Mouse (Mus musculus) bone marrow macrophage, adult 2 months (primary cell): ENCODE measurements around the gene Krba1. TPM values are rescaled to one million over a fixed set of nuclear protein-coding genes. Genes with fewer than 3 reads are reported as not detected.

ENCODE experiments used
- H3K27ac ChIP-seq: 2 replicates; pipeline ENCODE4 v1.5.1; 2012; ENCODE audit warnings: low read depth, low read length; ENCODE audit not compliant: insufficient read depth
- H3K4me1 ChIP-seq: 2 replicates; pipeline ENCODE4 v1.6.1; 2012; ENCODE audit warnings: low read length; ENCODE audit not compliant: control insufficient read depth, insufficient read depth
- H3K4me3 ChIP-seq: 2 replicates; pipeline ENCODE4 v1.5.1; 2012; ENCODE audit warnings: mild to moderate bottlenecking, low read length, moderate library complexity; ENCODE audit not compliant: insufficient read depth
- CTCF ChIP-seq: IDR thresholded peaks from 2 replicates; pipeline ENCODE4 v1.5.1; 2012; ENCODE audit warnings: low read depth, mild to moderate bottlenecking, low read length, moderate library complexity
- POLR2A ChIP-seq: IDR thresholded peaks from 2 replicates; pipeline ENCODE4 v1.6.1; 2012; ENCODE audit warnings: mild to moderate bottlenecking, low read depth, low read length, borderline replicate concordance
- polyA plus RNA-seq: library from polyadenylated mRNA; stranded (reverse); fragments of >200 nt; gene quantifications from 2 replicates; pipeline ENCODE4 v1.2.4, GENCODE M21; 2012; ENCODE audit not compliant: missing spikeins, insufficient read depth, insufficient read length

Krba1 gene
- polyA plus RNA-seq, 1 experiment: 4.3 TPM

DNA sequence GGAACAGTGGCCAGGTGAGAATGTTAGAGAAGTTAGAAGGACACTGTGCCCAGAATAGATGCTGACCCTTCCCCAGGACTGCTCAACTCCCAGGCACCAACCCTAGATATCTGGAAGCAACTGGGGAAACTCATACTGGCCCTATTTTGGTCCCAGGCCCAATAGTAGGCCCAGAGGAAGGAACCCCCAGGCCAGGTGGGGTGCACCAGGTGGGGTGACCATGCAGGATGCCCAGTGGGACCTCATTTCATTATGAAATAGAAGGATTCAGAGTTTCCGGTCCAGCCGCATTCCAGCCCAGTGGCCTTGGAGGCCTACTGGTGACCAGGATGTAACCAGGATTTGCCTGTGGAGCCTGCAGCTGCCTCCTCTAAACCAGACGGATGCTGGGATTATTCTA, 51.5 kb downstream of the Krba1 start:
- Histone ChIP-seq H3K27ac (no peak overlapping the region), H3K4me3 (no peak overlapping the region), H3K4me1 (peaks cover 11% of the 10 kb centered on the region)
- TF ChIP-seq CTCF (no peak), POLR2A (no peak)

DNA sequence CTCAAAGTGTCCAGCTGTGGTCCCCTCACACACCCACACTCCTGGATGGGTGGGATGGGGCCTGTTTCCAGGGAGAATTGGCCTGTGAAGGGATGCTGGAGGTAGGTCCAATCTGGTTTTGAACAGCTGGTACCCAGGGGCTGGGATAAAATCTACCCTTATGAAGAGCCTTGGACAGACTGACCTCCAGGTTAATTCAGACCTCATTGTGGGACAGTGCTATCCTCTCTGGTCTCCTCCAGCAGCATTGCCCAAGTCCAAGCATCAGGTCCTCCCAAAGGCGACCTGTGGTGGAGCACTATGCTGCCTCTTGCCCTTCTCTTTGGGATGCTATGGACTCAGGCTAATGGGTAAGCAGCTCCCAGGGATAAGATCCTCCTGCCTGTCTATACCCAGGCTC, 52.5 kb downstream of the Krba1 start, which contains the start of gene Sspo:
Sspo (plus strand) TSS at position 301 of the 400 bp plus-strand sequence.
- Histone ChIP-seq H3K4me1 (peaks cover 11% of the 10 kb centered on the region), H3K4me3 (no peak within 1 kb of the TSS), H3K27ac (no peak within 1 kb of the TSS)
- no peak for TF ChIP-seq CTCF
- TF ChIP-seq POLR2A: no peak

DNA sequence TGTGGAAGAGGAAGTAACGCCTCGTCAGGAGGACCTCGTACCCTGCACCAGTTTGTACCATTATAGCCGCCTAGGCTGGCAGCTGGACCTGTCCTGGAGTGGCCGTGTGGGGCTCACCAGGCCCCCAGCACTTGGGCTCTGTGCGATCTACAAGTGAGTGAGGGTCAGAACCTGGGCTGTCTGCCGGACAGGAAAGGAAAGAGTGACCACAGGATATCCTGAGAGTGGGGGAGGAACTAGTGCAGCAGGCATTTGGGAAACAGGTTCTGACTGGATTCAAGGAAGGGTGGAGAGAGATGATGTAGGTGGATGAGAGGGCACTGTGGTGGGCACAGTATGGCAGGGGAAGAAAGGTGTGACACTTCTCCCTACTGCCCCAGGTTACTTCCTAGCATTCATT, 53.1 kb downstream of the Krba1 start:
- Histone ChIP-seq H3K27ac (no peak overlapping the region), H3K4me3 (no peak overlapping the region), H3K4me1 (peaks cover 7% of the 10 kb centered on the region)
- TF ChIP-seq POLR2A (no peak), CTCF (no peak)

DNA sequence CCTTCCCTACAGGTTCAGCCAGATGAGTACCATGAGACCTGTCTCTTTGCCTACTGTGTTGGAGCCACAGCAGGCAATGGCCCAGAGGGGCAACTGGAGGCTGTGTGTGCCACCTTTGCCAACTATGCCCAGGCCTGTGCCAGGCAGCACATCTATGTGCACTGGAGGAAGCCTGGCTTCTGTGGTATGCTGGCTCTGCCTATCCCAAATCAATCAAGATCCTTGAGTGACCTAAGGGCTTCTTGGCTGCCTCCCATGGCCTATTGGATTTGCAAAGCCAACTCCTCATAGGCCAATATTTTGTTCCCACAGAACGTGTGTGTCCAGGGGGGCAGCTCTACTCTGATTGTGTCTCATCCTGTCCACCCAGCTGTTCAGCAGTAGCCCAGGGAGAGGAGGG, 56.8 kb downstream of the Krba1 start:
- no peak for TF ChIP-seq CTCF
- TF ChIP-seq POLR2A: no peak
- H3K4me1 ChIP-seq: peaks cover 5% of the 10 kb centered on the region; the same call in 1 of the 2 replicates
- H3K4me3 ChIP-seq: no peak overlapping the region
- H3K27ac ChIP-seq: no peak overlapping the region

DNA sequence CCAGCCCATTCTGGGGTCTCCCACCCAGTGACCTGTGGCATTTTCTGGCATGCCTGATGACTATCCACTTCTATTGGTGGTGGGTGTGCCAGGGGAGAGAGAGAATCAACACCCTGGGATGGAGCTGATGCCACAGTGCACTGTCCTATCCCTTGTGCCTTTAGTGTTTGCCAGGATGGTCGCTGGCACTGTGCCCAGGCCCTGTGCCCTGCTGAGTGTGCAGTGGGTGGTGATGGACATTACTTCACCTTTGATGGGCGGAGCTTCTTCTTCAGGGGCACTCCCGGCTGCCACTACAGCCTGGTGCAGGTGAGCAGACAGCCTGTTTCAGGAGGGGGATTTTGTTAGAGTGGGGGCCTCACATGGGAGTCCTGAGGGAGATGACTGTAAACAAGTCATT, 57.4 kb downstream of the Krba1 start:
- H3K4me3 ChIP-seq: no peak overlapping the region
- no peak overlapping the region for H3K27ac ChIP-seq
- TF ChIP-seq POLR2A (no peak), CTCF (no peak)
- peaks cover 5% of the 10 kb centered on the region; the same call in 1 of the 2 replicates for H3K4me1 ChIP-seq

DNA sequence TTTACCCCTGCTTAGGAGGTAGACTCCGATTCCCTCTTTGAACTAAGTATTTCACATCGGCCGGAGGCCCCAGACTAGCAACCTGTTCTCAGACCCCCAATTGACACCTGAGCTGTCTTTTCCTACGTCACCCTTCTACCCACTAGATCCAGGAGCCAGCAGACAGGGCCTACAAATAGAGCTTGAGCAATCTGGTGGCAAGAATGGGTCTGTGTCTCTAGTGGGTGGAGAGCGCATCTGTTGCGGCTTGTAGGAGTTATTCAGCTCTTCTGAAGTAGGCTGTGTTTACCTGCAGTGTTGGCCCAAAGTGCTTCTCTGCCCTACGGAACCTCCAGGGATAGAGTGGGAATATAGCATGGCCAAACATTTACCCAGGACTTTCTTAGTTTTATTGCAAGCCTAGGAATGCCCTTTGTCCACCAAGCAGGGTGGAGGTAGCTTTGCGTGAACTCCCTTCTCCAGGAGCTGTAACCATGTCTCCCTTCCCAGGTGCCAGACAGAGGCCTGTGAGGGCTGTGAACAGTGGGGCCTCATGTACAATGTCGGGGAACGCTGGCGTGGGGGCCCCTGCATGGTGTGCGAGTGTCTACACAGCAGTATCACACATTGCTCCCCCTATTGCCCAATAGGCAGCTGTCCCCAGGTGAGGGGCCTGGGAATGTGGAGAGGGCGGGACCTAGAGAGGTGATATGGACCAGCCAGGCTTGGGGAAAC, 69.7 kb downstream of the Krba1 start:
- Histone ChIP-seq H3K27ac (no peak overlapping the region), H3K4me1 (no peaks in the 10 kb centered on the region), H3K4me3 (no peak overlapping the region)
- TF ChIP-seq CTCF (no peak), POLR2A (no peak)

DNA sequence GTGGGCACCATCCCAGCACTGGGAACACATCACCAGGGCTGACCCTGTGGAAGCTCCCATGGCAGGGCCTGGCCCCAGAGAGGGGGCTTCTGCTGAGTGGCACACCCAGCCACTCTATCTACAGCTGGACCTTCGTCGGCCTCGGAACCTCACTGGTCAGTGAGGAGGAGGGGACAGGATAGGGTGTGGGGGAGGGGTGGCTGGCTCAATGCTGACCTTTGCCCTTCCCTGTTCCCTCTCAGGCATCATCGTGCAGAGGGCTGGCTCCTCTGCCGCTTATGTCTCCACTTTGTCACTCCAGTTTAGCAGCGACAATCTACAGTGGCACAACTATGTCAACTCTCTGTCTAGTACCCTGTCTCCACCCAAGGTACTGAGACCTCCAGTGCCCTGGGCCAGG, 71.3 kb downstream of the Krba1 start:
- no peak overlapping the region for H3K4me3 ChIP-seq
- H3K4me1 ChIP-seq: no peaks in the 10 kb centered on the region
- TF ChIP-seq CTCF (no peak), POLR2A (no peak)
- no peak overlapping the region for H3K27ac ChIP-seq

DNA sequence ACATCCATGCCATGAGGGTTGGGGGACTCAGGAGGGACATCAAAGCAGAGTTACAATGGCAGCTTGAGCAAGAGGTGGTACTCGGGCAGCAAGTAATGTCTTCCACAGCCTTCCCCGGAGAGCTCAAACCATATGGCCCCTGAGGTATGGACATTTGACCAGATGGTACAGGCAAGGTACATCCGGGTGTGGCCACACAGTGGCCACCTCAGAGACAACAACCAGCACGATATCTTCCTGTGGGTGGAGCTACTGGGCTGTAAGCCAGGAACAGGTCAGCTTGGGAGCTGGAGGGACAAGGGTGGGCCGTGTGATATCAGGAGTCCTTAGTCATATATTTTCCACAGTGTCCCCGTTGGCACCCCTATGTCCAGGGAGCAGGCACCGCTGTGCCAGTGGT, 72.1 kb downstream of the Krba1 start:
- Histone ChIP-seq H3K27ac (no peak overlapping the region), H3K4me3 (no peak overlapping the region), H3K4me1 (no peaks in the 10 kb centered on the region)
- TF ChIP-seq POLR2A: no peak
- no peak for TF ChIP-seq CTCF

Other genes starting within 250 kb of the Krba1 start
- 44.4 and 50.9 TPM in 2 replicates for gene Zfp467, start 50.2 kb downstream of the Krba1 start, polyA plus RNA-seq
- gene Sspo, start 52.6 kb downstream of the Krba1 start, polyA plus RNA-seq: 0.11 TPM in 1 of 2 replicates, not detected in the other
- 1.2 TPM in 1 of 2 replicates, not detected in the other for gene Atp6v0e2, start 142.0 kb downstream of the Krba1 start, polyA plus RNA-seq
- gene Lrrc61, start 159.2 kb downstream of the Krba1 start, polyA plus RNA-seq: 17.3 and 19.1 TPM in 2 replicates
- gene Rarres2, start 177.2 kb downstream of the Krba1 start, polyA plus RNA-seq: not detected in 2 replicates
- gene Gm45021, start 194.0 kb downstream of the Krba1 start, polyA plus RNA-seq: not detected in 2 replicates
- gene Repin1, start 198.3 kb downstream of the Krba1 start, polyA plus RNA-seq: 10.7 and 13.3 TPM in 2 replicates
- not detected in 2 replicates for gene Gm44965, start 198.4 kb downstream of the Krba1 start, polyA plus RNA-seq
- gene Zfp775, start 206.5 kb downstream of the Krba1 start, polyA plus RNA-seq: 2.9 TPM in 2 replicates
- gene AI854703, start 231.2 kb downstream of the Krba1 start, polyA plus RNA-seq: 0.15 TPM in 1 of 2 replicates, not detected in the other